Mouse (Mus musculus): Measurements from ENCODE around the gene Trio.

Trio gene

DNA sequence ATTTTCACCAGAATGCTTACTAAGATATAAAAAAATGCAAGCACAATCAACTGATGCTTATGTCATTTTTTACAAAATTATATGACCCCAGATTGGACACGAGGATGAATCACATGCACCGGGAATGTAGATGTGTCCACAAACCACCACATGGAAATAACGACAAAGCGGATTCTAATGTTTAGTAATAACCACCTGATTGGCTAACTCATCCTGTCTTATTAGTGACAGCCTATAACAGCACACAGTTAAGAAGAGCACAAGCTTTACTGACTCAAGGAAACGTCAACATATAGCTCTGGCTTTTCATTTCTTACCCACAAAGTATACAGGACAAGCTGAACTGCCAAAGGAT lies 101.7 kb downstream of the Trio start:
- no peak for DNase-seq (ENCODE audit: low read depth, low spot score)

DNA sequence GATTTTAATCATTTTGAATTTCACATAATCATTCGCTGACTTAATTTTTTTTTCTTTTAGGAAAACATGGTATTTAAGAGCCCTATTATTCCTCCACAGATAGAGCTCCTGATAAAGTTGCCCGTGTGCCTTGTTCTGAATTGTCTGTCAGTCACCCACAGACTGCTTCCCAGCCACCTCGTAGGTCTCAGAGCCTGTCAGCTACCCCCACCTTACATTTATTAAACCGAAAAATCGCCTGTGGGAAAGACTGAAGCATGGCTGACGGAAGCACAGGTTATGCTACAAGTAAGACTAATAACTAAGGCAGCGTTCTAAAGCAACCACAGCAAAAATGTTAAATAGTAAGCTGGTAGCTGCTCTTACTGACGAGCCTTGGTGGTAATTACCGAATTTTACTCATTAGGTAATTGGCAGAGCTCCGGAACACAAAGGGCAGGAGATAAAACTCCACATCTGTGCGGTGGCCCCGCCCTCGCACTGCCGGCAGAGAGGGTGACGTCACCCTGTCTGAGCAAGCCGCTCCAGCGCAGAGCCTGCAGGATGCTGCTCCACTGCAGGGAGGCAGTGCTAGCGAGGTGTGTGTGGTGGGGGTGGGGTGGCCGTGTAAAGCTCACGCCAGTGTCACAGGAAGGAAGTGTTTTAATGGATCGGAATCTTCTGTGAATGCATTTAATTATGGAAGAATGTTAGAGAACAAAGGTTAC lies 102.2 kb downstream of the Trio start:
- DNase-seq (ENCODE audit: low read depth, low spot score): no peak

DNA sequence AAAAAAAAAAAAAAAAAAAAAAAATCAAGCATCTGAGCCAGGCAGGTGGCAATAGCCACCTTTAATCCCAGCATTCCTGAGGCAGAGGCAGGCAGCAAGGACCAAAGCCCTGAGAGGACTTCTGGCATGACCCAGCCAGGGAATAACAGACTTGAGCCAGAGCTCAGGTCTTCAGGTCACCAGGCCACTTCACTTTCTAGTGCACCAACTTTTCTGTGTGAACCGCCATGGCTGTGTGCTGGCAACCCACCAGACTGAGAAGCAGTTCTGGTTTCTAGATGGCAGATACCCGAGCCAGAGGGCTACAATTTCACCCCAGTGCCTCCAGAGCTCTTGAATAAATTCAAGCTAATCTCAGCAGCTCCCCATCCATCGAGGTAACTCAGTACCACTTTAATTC lies 104.9 kb downstream of the Trio start:
- DNase-seq (ENCODE audit: low read depth, low spot score): no peak

DNA sequence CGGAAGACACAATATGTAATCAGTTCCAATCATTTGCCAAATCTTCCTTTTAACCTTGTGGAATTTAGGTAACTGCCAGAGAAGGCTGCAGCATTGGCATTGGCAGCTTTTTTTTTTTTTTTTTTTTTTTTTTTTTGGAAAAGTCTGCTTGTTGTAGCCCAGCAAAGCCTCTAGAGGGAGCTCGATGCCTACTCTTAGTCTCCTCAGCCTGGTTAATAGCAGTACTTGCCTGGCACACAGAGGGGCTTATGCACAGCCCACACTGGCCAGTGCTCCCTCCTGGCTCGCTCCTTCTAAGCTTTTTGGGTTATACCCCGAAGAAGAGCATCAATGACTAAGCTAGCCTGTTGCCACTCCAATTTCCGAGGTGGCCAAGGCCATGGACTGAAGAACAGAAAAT lies 106.1 kb downstream of the Trio start:
- DNase-seq (ENCODE audit: low read depth, low spot score): peak; percentile 56

DNA sequence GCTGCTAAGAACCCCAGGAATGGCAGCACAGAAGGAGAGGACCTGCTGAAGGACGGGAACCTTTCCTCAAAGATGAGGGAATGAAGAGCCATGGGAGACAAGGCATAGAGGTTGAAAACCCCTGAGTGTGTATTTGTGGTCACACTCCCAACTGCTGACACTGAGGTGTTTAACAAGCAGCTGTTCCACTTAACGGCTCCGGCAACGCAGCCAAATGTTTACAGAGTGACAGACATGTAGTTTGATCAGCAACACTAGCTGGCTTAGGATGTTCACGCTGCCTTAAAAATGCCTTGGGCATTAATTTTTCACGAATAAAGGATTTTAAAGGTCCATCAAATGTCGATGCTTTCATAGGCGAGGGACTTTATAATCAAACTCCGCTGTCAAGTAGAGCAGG lies 106.8 kb downstream of the Trio start:
- no peak for DNase-seq (ENCODE audit: low read depth, low spot score)

DNA sequence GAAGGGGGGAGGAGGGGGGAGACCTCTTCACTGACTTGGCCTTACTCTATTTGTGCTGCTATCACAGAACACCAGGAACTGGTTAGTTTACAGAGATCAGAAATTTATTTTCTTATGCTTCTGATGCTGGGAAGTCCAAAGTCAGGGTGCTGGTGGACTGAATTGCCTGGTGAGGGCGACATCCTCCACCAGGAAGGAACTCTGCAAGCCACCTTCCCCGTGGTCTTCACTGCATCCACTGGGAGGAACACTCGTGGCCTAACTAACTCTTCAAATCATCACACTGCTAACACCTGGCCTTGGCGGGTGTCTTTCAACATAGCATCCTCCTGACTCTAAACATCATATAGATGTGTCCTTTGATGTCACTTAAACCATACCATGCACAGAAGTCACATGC lies 109.4 kb downstream of the Trio start:
- DNase-seq (ENCODE audit: low read depth, low spot score): no peak

DNA sequence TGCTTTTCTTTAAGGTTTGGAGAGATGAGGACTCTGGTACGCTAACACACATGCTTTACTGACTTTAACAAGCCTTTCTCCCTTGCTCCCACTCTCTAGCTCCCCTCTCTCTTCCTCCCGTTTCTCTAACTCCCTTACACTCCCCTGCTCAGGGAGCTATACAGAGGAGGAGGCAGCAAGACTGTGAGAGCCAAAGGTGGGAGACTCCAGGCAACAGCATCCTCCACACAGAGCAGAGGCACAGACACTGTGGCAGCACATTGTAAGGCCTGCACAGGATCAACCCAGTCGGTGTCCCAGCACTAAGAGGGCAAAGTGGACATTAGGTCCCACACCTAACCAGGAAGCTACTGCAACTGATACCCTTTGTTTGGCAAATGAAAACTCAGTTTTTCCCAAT lies 112.6 kb downstream of the Trio start:
- DNase-seq (ENCODE audit: low read depth, low spot score): no peak

DNA sequence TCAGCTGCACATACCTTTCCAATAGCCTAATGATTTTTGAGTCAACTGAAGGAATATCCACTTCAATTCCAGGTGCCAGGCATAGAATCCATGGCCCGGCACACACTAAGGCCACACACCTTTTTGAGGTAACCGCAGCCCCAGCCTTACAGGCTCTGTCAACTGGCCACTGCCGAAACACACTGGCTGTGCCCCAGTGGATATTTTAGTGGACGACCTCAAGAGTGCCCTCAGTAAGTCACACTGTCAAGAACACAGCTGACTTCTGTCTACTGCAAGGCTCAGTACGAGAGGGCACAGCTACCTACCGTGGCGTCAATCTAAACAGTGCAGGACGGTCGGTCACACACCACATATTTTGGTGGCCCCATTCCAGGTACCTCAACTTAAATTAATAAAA lies 114.5 kb downstream of the Trio start:
- DNase-seq (ENCODE audit: low read depth, low spot score): no peak

GRCm38 (mm10) chr15:27910179-27910578 lies 115.5 kb downstream of the Trio start:
- DNase-seq (ENCODE audit: low read depth, low spot score): no peak

DNA sequence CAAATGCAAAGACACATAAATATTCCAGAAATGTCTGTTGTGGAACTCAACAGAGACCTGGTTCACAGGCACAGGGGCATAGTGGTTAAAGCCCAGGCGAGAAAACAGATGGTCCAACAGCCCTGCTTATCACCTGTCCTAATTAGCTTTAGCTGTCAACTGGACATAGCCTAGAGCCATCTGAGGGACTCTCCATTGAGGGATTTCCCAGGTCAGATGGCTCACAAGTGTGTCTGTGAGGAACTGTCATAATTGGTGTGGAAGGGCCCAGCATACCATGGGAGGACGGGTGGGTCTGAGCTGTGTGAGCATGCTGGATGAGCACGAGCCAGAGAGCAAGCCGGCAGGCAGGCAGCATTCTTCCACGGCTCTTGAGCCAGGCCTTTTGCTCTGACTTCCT lies 118.0 kb downstream of the Trio start:
- no peak for DNase-seq (ENCODE audit: low read depth, low spot score)

- no peak for DNase-seq (ENCODE audit: low read depth, low spot score)
Measured at GRCm38 (mm10) chr15:27906409-27906808, 119.2 kb downstream of the Trio start.

GRCm38 (mm10) chr15:27905341-27905740 lies 120.3 kb downstream of the Trio start:
- DNase-seq (ENCODE audit: low read depth, low spot score): peak; percentile 42

DNA sequence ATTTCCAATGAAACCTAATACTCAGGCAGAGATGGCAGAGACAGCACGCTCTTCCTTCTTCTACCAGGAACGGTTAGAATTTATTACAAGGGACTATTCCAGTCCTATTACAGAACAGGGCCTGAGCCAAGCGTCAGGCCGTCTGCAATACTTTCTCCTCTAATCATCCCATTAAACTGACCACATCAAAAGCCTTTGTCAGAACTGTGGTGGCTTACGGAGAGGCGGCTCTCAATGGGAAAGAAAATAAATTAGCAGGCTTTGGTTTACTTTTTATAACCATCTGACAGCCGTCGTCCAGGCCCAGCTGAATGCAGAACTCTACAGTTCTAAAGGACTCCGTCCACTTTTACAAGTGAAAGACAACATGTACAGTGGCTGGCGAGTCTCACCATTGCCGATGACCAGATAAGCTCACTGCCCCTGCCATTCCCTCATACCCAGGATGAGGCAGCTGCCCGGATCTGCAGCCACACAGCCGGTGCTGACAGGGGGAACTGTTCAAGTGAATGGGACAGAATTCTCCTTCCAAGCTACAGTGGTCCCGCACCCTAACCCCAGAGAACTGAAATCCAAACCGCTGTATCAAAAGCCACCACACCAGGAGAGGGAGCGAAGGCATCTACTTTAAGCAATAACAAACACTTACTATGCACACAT lies 121.2 kb downstream of the Trio start:
- DNase-seq (ENCODE audit: low read depth, low spot score): no peak

DNA sequence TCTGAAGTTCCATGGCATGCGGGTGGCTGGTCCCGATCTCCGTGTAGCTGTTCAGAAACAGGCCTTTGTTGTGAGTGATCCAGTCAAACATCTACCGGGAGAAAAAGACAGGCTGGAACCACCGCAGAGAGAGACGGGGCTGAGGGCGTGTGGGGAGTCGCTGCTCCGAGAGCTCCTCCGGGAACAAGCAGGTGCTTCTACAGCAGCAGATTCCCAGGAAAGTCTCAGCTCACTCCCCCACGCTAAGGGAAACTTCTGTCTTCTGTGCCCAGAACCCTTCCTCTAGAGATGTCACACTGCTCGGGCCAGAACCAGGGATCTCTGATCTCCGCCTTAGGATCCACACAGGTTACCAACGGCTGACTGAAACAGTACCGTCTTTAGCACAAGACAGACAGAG lies 124.4 kb downstream of the Trio start:
- DNase-seq (ENCODE audit: low read depth, low spot score): no peak

GRCm38 (mm10) chr15:27898795-27899406 lies 126.7 kb downstream of the Trio start:
- no peak for DNase-seq (ENCODE audit: low read depth, low spot score)

GRCm38 (mm10) chr15:27894112-27894511 lies 131.5 kb downstream of the Trio start:
- DNase-seq (ENCODE audit: low read depth, low spot score): no peak

DNA sequence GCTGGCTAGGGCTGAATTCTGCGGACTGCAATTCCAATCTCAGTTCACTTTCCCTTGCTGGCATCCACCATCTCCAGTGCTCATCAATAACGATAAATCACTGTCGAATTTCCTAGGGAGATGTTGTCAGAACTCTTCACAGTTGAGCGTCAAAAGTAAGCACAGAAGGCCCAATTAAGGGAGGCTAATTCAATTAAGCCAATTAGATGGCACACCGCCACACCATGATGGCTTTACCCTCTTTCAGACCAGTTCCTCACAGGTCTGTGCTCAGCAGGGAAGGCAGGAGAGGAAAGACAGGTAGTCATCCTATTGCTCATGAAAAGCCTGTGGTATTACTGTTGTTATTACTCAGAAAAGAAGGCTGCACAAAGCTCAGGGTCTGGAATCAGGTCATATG lies 133.6 kb downstream of the Trio start:
- DNase-seq (ENCODE audit: low read depth, low spot score): no peak

- DNase-seq (ENCODE audit: low read depth, low spot score): no peak
Measured at GRCm38 (mm10) chr15:27890666-27891065, 135.0 kb downstream of the Trio start.

- no peak for DNase-seq (ENCODE audit: low read depth, low spot score)
Measured at GRCm38 (mm10) chr15:27888153-27888552, 137.5 kb downstream of the Trio start.

GRCm38 (mm10) chr15:27886992-27887391 lies 138.7 kb downstream of the Trio start:
- DNase-seq (ENCODE audit: low read depth, low spot score): no peak

GRCm38 (mm10) chr15:27884347-27885250 lies 141.0 kb downstream of the Trio start:
- DNase-seq (ENCODE audit: low read depth, low spot score): peak; percentile 71

GRCm38 (mm10) chr15:27883881-27884280 lies 141.8 kb downstream of the Trio start:
- no peak for DNase-seq (ENCODE audit: low read depth, low spot score)

Measured in retina, postnatal 7 days (tissue).